Mouse (Mus musculus) liver, adult 2 months (tissue): ENCODE data around the gene Arhgef28. TPM values are rescaled to one million over a fixed set of nuclear protein-coding genes. Genes with fewer than 3 reads are reported as not detected.

Source experiments
- DNase-seq: peaks from one replicate; pipeline ENCODE4 v3.0.0-alpha.2; 2011; ENCODE audit warnings: low read depth, low spot score; ENCODE audit errors: extremely low read depth
- H3K27ac ChIP-seq: fragments of 200-500 bp; replicated peaks from 2 replicates; pipeline ENCODE4 v1.5.1; 2012; ENCODE audit warnings: low read depth, mild to moderate bottlenecking, control low read depth, inconsistent platforms, low read length; ENCODE audit not compliant: insufficient read depth
- H3K27me3 ChIP-seq: fragments of 200-500 bp; 2 replicates; pipeline ENCODE4 v1.6.1; 2012; ENCODE audit warnings: mild to moderate bottlenecking, moderate library complexity, low read length, inconsistent platforms; ENCODE audit not compliant: control insufficient read depth, insufficient read depth
- H3K36me3 ChIP-seq: fragments of 200-500 bp; 2 replicates; pipeline ENCODE4 v1.6.1; 2012; ENCODE audit warnings: low read length, inconsistent platforms; ENCODE audit not compliant: control insufficient read depth, insufficient read depth
- H3K4me1 ChIP-seq: fragments of 200-500 bp; 2 replicates; pipeline ENCODE4 v1.6.1; 2011; ENCODE audit warnings: low read length; ENCODE audit not compliant: control insufficient read depth, insufficient read depth
- H3K4me3 ChIP-seq: fragments of 200-500 bp; 2 replicates; pipeline ENCODE4 v1.5.1; 2011; ENCODE audit warnings: low read depth, mild to moderate bottlenecking, control low read depth, low read length, moderate library complexity; ENCODE audit not compliant: insufficient read depth
- H3K79me2 ChIP-seq: fragments of 200-500 bp; 2 replicates; pipeline ENCODE4 v1.6.1; 2012; ENCODE audit warnings: inconsistent platforms, mild to moderate bottlenecking, low read length, moderate library complexity; ENCODE audit not compliant: control insufficient read depth, insufficient read depth
- H3K9ac ChIP-seq: fragments of 200-500 bp; 2 replicates; pipeline ENCODE4 v1.6.1; 2012; ENCODE audit warnings: low read depth, mild to moderate bottlenecking, control low read depth, inconsistent platforms, low read length
- CTCF ChIP-seq: fragments of 200-500 bp; IDR thresholded peaks from 2 replicates; pipeline ENCODE4 v1.5.1; 2011; ENCODE audit warnings: low read depth, low read length, control low read depth
- POLR2A ChIP-seq: fragments of 200-500 bp; IDR thresholded peaks from 2 replicates; pipeline ENCODE4 v1.6.1; 2011; ENCODE audit warnings: low read length, control low read depth; ENCODE audit not compliant: insufficient read depth; ENCODE audit errors: extremely low read depth
- WGBS: fragments of 180-500 bp; shearing (Covaris S2); methylation state at CpG from one replicate; pipeline ENCODE4 v1.1.7; 2018; 5-methylcytosine and 5-hydroxymethylcytosine counted together
- polyA plus RNA-seq: library from polyadenylated mRNA; depleted of rRNA; stranded (reverse); fragments of >200 nt; gene quantifications from 2 replicates; pipeline ENCODE4 v1.2.3, GENCODE M21; 2012
- total RNA-seq: library from RNA; depleted of rRNA; stranded (reverse); fragments of >200 nt; gene quantifications from 2 replicates; pipeline ENCODE4 v1.2.3, GENCODE M21; 2014

Arhgef28 gene
- total and polyA plus RNA-seq, 2 experiments, result 0.20 to 0.37 TPM

GRCm38 (mm10) chr13:97955759-97956158 is 250.5 kb downstream of the Arhgef28 start:
- no peaks in the 10 kb centered on the region for H3K36me3 ChIP-seq
- H3K79me2 ChIP-seq, result no peaks in the 10 kb centered on the region
- no peak overlapping the region for H3K9ac ChIP-seq
- H3K27ac ChIP-seq, result no peak overlapping the region
- no peaks in the 10 kb centered on the region for H3K4me1 ChIP-seq
- WGBS, result 70% methylated on average over 9 of the region's 9 CpGs
- H3K4me3 ChIP-seq, result no peak overlapping the region
- H3K27me3 ChIP-seq, result no peaks in the 10 kb centered on the region
- TF ChIP-seq POLR2A (no peak), CTCF (no peak)
- no peak for DNase-seq

- no peak for DNase-seq
- Histone ChIP-seq H3K4me1 (no peaks in the 10 kb centered on the region), H3K79me2 (no peaks in the 10 kb centered on the region), H3K4me3 (no peak overlapping the region), H3K27ac (no peak overlapping the region), H3K27me3 (no peaks in the 10 kb centered on the region), H3K9ac (no peak overlapping the region), H3K36me3 (no peaks in the 10 kb centered on the region)
- 48% methylated on average over 7 of the region's 7 CpGs for WGBS
- TF ChIP-seq POLR2A (no peak), CTCF (no peak)
These were observed 251.2 kb downstream of the Arhgef28 start for GRCm38 (mm10) chr13:97954956-97955496.

GRCm38 (mm10) chr13:97954051-97954450 is 252.2 kb downstream of the Arhgef28 start:
- no peak overlapping the region for H3K9ac ChIP-seq
- H3K4me1 ChIP-seq, result no peaks in the 10 kb centered on the region
- H3K79me2 ChIP-seq, result no peaks in the 10 kb centered on the region
- no peaks in the 10 kb centered on the region for H3K36me3 ChIP-seq
- no peak overlapping the region for H3K4me3 ChIP-seq
- no peak for DNase-seq
- 78% methylated on average over 6 of the region's 6 CpGs for WGBS
- H3K27ac ChIP-seq, result no peak overlapping the region
- no peak for TF ChIP-seq POLR2A
- no peaks in the 10 kb centered on the region for H3K27me3 ChIP-seq

DNA sequence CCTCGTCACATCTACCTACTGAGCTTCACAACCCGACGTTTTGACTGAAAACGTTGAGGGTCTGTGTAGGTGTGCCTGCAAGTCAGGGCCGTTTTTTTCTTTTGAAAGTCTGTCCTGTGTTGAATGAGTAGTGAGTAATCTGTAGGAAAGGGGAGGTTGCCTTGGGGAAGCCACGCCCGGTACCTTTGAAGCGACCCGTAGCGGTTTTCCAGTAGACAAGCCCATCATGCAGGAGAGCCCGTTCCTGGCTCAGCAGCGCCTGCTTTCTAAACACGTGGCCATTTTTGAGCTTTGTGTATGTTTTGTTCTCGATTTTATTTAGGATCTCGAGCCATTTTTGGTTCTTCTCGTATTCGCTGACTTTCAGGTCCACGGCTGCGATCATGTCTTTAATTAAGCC is 252.7 kb downstream of the Arhgef28 start:
- 95% methylated on average over 19 of the region's 19 CpGs for WGBS
- H3K79me2 ChIP-seq, result no peaks in the 10 kb centered on the region
- no peaks in the 10 kb centered on the region for H3K27me3 ChIP-seq
- DNase-seq, result no peak
- H3K36me3 ChIP-seq, result no peaks in the 10 kb centered on the region
- no peaks in the 10 kb centered on the region for H3K4me1 ChIP-seq
- no peak overlapping the region for H3K27ac ChIP-seq
- H3K9ac ChIP-seq, result no peak overlapping the region
- no peak overlapping the region for H3K4me3 ChIP-seq
- TF ChIP-seq CTCF (no peak), POLR2A (no peak)

GRCm38 (mm10) chr13:97948856-97949255 is 257.4 kb downstream of the Arhgef28 start:
- TF ChIP-seq POLR2A, result no peak
- no peak for TF ChIP-seq CTCF
- Histone ChIP-seq H3K4me1 (no peaks in the 10 kb centered on the region), H3K9ac (no peak overlapping the region), H3K27ac (no peak overlapping the region), H3K27me3 (no peaks in the 10 kb centered on the region), H3K36me3 (no peaks in the 10 kb centered on the region), H3K4me3 (no peak overlapping the region), H3K79me2 (no peaks in the 10 kb centered on the region)
- no peak for DNase-seq
- WGBS, result 90% methylated on average over 6 of the region's 6 CpGs

GRCm38 (mm10) chr13:97947598-97947997 is 258.6 kb downstream of the Arhgef28 start:
- H3K36me3 ChIP-seq, result no peaks in the 10 kb centered on the region
- H3K79me2 ChIP-seq, result no peaks in the 10 kb centered on the region
- TF ChIP-seq CTCF (no peak), POLR2A (no peak)
- DNase-seq, result no peak
- no peak overlapping the region for H3K27ac ChIP-seq
- WGBS, result 69% methylated on average over 3 of the region's 3 CpGs
- no peak overlapping the region for H3K9ac ChIP-seq
- no peaks in the 10 kb centered on the region for H3K27me3 ChIP-seq
- no peak overlapping the region for H3K4me3 ChIP-seq
- no peaks in the 10 kb centered on the region for H3K4me1 ChIP-seq
